Mouse (Mus musculus) CH12F3 (cell line): ENCODE data around the gene Gm43951.
"Not testable (repeated sequence)": the region's sequence is repeated elsewhere in the genome, so short reads cannot be mapped to it uniquely, and the experiment has no call there.

ENCODE experiments used
- in situ Hi-C: fragments of 300-500 bp; cut with MboI; formaldehyde crosslinking; loops from 2 replicates; pipeline ENCODE4 v1.14.3; 2020; ENCODE audit warnings: low sequenced_read_pairs

Gm43951 gene

GRCm38 (mm10) chr11:72207204-72207833 is 679 bp upstream of the Gm43951 start, which contains the start of the genes 4933427D14Rik and Txndc17:
Gene 4933427D14Rik, minus strand, starts transcription at chr11:72207459.
Gene Txndc17, plus strand, starts transcription at chr11:72207547.
- in situ Hi-C loops = loop anchor here (25.0 kb wide), 1 partner anchor 530 kb away; no protein-coding TSS in a partner anchor

DNA sequence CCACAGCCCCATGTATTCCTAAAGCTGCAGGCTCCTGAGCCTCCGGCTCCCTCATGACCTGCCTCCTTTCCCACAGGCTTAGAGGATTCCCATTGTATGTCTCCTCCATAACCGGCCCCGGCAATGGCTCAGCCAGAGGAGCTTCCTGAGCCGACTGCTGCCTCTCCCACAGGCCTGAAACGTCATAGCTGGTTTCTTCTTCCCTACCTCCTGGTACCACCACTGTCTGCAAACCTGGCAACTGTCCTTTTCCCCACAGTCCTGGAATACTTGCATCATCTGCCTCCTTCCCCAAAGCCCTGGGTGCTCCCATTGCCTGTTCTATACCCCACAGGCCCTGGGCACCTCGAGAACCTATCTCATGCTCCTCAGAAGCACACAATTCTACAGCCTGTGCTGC is 1.4 kb downstream of the Gm43951 start:
- in situ Hi-C loops = loop anchor here (25.0 kb wide), 1 partner anchor 532 kb away; no protein-coding TSS in a partner anchor

GRCm38 (mm10) chr11:72203440-72203839 is 3.2 kb downstream of the Gm43951 start:
- in situ Hi-C loops = loop anchor here (25.0 kb wide), 1 partner anchor 534 kb away; no protein-coding TSS in a partner anchor

DNA sequence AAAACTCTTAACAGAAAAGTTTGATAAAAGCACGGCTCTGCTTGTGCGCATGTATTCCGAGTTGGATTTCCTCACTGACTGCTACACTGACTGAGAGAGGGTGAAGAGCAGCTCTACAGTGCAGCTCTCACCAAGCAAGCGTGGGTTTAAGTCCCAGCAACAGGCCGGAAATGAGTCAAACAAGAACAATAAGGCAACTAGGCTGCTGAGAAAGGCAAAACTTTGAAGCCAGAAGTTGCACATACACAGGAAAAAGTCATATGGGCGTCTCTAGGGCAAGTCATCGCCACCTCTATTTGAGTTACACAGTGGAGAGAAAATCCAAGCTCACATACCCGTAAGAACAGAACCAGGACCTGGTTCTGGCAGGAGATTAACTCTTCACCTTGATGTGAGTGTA is 10.1 kb downstream of the Gm43951 start:
- in situ Hi-C loops = no loop called here

DNA sequence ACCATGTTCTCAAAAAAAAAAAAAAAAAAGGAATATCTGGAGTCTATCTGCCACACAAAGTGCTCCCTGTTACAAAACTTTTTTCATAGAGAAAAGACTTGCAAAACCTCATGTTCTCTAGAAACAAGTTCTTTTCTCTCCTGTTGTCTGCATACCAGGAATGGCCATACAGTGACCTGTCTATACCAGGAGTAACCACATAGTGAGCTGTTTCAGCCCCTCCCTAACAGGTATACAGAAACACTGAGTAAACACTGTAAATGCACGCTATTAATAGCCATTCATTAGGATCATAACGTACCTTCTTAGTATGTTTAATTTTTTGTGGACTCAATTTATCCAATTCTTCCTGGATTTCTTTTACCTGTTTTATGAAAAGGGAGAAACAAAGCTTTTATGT is 12.4 kb downstream of the Gm43951 start:
- in situ Hi-C loops = no loop called here

DNA sequence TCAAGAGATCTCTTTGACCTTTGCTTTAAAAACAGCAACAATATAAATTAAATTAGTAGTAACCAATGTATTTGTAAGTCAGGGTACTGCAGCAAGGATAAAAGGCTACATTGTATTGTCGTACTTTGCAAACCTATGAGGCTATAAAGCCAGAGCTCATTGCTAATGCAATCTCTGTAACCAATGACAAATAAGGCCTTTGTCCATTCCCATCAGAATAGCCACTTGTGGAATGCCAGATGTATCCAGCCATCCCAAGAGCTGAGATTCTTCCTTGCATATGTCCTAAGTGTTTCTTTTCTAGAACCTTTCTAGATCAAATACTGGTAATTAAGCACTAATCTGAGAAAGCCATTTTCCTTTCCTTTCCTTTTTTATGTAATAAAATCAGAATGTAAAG is 15.8 kb downstream of the Gm43951 start:
- in situ Hi-C loops = no loop called here

GRCm38 (mm10) chr11:72184252-72184651 is 22.4 kb downstream of the Gm43951 start:
- in situ Hi-C loops = no loop called here

DNA sequence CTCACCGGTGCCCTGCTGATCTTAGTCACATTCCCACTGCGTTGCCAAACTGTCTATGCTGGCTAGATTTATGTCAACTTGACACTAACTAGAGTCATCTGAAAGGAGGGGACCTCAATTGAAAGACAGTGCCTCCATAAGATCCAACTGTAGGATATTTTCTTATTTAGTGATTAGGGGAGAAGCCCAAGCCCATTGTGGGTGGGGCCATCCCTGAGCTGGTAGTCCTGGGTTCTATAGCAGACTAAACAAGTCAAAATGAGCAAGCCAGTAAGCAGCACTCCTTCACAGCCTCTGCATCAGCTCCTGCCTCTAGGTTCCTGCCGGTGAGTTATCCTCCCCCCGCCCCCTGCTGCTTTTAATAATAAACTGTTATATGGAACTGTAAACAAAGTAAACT is 25.5 kb downstream of the Gm43951 start:
- in situ Hi-C loops = no loop called here

DNA sequence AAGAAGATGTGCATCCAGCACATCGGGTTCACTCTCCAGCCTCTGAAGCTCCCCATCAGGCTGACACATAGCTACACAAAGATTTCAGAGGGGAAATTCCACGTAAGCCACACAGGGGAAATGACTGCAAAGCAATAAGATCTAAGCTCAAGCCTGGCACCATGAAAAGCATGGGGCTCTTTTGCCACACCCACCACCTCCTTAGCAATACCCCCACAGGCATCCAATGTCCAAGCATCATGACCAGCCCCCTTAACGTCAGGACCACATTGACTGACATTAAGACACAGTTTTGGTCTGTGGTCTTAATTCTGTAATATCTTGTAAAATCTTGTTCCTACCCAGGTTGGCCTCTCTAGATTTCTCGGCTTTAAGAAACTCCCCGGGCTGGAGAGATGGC is 26.1 kb downstream of the Gm43951 start:
- in situ Hi-C loops = no loop called here

GRCm38 (mm10) chr11:72176553-72176952 is 30.1 kb downstream of the Gm43951 start:
- in situ Hi-C loops = no loop called here

DNA sequence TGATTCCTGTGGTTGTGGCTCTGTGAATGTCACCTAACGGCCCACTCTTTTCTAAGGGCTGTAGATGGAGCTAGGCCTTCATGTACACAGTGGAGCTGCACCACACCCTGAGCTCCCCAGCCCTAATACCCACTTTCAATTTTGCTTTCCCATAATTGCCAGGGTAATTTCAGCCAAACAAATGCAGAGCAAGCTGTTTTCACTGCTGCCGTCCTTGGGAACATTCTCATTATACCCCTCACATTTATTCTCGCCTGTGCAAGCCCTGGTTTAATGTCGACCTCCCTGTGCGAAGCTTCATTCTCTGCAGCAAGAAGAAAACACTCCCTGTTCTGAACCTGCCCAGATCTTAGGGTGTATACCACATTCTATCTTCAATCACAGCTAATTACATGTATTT is 30.7 kb downstream of the Gm43951 start:
- in situ Hi-C loops = no loop called here

GRCm38 (mm10) chr11:72174721-72175120 is 31.9 kb downstream of the Gm43951 start:
- in situ Hi-C loops = no loop called here

DNA sequence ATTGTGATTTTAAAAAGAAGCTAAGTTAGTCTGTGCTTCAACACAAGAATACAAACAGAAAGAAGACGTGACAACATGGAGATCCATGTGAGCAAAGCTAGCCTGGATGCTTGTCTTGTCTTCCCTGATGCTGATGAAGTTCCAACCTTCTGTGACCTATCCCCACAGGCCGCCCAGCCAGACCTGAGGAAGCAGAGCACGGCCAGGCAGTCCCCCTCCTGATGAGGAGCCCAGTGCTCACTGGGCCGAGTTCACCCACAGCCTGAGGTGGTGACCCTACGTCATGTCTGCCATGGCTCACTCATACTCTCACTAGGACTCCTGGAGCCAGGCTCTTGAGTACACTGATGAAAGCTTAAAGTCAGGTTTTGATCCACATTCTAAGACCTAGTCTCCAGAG is 33.1 kb downstream of the Gm43951 start:
- in situ Hi-C loops = no loop called here

DNA sequence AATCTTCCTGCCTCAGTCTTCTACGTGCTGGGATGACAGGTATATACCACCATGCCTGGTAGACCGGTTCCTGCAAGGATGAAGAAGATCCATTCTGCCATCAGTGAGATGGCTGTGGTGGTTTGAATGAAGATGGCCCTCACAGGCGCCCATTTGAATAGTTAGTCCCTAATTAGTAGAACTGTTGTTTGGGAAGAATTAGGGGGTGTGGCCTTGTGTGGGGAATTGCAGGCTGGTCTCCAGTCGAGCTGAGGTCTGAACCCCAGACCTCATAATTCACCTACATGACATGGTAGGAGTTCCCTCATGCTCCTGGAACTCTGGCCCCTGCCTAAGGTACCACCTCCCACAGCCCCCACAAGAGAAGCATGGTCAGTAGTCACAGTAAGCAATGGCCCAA is 34.7 kb downstream of the Gm43951 start:
- in situ Hi-C loops = not testable (repeated sequence)

DNA sequence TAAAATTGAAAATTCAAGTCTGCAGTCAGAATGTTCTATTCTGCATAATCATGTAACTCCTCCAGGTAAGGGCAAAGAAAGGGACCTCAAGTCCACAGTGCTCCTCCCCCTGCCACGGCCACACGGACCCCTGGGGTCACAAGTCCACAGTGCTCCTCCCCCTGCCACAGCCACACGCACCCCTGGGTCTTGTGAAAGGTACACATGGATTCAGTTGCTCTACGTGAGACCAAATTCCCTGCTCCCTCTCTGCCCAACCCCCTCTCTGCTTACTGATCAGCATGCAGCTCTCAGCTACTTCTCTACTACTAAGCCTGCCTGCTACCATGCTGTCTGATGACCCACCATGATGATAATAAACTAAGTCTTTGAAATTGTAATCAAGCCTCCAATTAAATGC is 36.8 kb downstream of the Gm43951 start:
- in situ Hi-C loops = no loop called here

DNA sequence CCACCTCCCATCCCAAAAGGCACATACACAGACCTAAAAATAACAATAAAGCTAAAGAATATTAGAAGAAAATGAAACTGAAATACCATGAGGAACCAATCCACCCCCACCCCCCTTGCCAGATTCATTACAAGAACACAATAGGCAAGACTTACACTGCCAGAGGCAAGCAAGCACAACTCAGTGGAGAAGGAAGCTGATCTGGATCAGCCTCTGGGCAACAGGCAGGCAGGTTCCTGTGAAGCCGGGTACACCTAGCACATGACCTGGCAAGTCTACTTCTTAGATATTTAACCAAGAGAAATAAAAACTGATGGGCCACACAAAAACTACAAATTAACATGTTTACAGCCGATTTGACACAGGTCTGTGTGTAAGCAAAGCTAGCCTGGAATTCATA is 43.4 kb downstream of the Gm43951 start:
- in situ Hi-C loops = no loop called here

GRCm38 (mm10) chr11:72156624-72157023 is 50.0 kb downstream of the Gm43951 start:
- in situ Hi-C loops = no loop called here

DNA sequence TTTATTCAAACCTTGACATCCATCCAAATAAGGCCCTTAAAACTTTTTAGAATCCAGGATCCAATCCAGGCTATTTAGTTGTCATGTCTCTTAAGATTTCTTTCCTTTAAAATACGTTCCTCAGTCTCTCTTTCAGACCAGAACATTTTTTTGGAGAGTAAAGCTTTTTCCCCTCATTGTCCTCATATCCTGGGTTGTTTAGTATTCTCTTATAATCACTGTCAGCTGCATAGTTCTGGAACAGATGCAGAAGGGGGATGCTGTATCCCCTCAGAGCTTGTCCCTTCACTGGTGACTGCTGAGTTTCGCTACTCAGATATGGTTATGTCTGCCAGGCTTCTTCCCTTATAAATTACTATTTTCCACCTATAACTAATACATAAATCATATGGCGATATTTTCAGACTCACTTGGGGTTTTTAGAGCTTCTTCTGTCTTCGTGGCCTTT is 50.6 kb downstream of the Gm43951 start:
- in situ Hi-C loops = no loop called here

- in situ Hi-C loops = no loop called here
These were observed 51.3 kb downstream of the Gm43951 start for GRCm38 (mm10) chr11:72155186-72155980.
